Mouse (Mus musculus) layer of hippocampus, adult 2 months (tissue): Measurements from ENCODE around the gene Asb13. TPM values are rescaled to one million over a fixed set of nuclear protein-coding genes. Genes with fewer than 3 reads are reported as not detected.

Experiments
- DNase-seq, 2 experiments: peaks; one replicate each; pipeline ENCODE4 v3.0.0; 2022; ENCODE audit warnings: low spot score in 2 of 2
- H3K27ac ChIP-seq: fragments of 200-600 bp; 2 replicates; pipeline ENCODE4 v1.8.1; 2022
- H3K4me3 ChIP-seq: fragments of 200-600 bp; 2 replicates; pipeline ENCODE4 v1.8.1; 2022; ENCODE audit warnings: mild to moderate bottlenecking
- CTCF ChIP-seq: fragments of 200-600 bp; conservative IDR thresholded peaks from 2 replicates; pipeline ENCODE4 v1.8.1; 2022; ENCODE audit warnings: antibody characterized with exemption, mild to moderate bottlenecking, moderate library complexity
- total RNA-seq, 2 experiments: library from RNA; stranded (reverse); gene quantifications; 2 replicates each; pipeline ENCODE4 v1.2.3; 2021

The Asb13 gene
- total RNA-seq, 2 experiments from 2014 or later: 31.8 to 35.1 TPM

GRCm38 (mm10) chr13:3670039-3670438 is 36.2 kb downstream of the Asb13 start:
- no peak overlapping the region for H3K4me3 ChIP-seq
- H3K27ac ChIP-seq: no peak overlapping the region
- DNase-seq: no peak
- TF ChIP-seq CTCF: no peak

GRCm38 (mm10) chr13:3673151-3673550 is 39.3 kb downstream of the Asb13 start:
- TF ChIP-seq CTCF: no peak
- Histone ChIP-seq H3K27ac (no peak overlapping the region), H3K4me3 (no peak overlapping the region)
- no peak for DNase-seq

- H3K27ac ChIP-seq: no peak overlapping the region
- no peak overlapping the region for H3K4me3 ChIP-seq
- TF ChIP-seq CTCF: no peak
- DNase-seq: no peak
These were observed 39.8 kb downstream of the Asb13 start for GRCm38 (mm10) chr13:3673622-3674021.

- Histone ChIP-seq H3K27ac (no peak overlapping the region), H3K4me3 (no peak overlapping the region)
- TF ChIP-seq CTCF: no peak
- no peak for DNase-seq
These were observed 42.0 kb downstream of the Asb13 start for GRCm38 (mm10) chr13:3675855-3676254.

- Histone ChIP-seq H3K4me3 (no peak overlapping the region), H3K27ac (no peak overlapping the region)
- TF ChIP-seq CTCF: no peak
- DNase-seq: no peak
These were observed 45.3 kb downstream of the Asb13 start for GRCm38 (mm10) chr13:3679098-3679497.

- DNase-seq: peak in 1 of 2 experiments; percentile 37
- TF ChIP-seq CTCF: no peak
- no peak overlapping the region; the same call in 1 of the 2 replicates for H3K27ac ChIP-seq
These were observed 52.5 kb downstream of the Asb13 start for GRCm38 (mm10) chr13:3686306-3686705.

GRCm38 (mm10) chr13:3694599-3695343 is 60.9 kb downstream of the Asb13 start:
- DNase-seq: no peak
- TF ChIP-seq CTCF: no peak
- Histone ChIP-seq H3K4me3 (no peak overlapping the region), H3K27ac (no peak overlapping the region)

More at GRCm38 (mm10) chr13:3686306-3686705, 52.5 kb downstream of the Asb13 start:
- H3K4me3 ChIP-seq: no peak overlapping the region

- H3K27ac ChIP-seq: no peak overlapping the region; the same call in 1 of the 2 replicates
- TF ChIP-seq CTCF: no peak
- DNase-seq: no peak
- no peak overlapping the region for H3K4me3 ChIP-seq
These were observed 63.3 kb downstream of the Asb13 start for GRCm38 (mm10) chr13:3696977-3697735.

- Histone ChIP-seq H3K27ac (no peak overlapping the region), H3K4me3 (no peak overlapping the region)
- no peak for TF ChIP-seq CTCF
- no peak for DNase-seq
These were observed 66.9 kb downstream of the Asb13 start for GRCm38 (mm10) chr13:3700752-3701151.

Other genes with a start within 250 kb of the Asb13 start
- gene Gdi2, start 96.0 kb upstream of the Asb13 start, total RNA-seq: 100 to 1,000 TPM; 277 to 290 TPM
- gene Fam208b, start 22.9 kb upstream of the Asb13 start, total RNA-seq: 10 to 100 TPM; 26.0 to 27.9 TPM
- not detected for gene Calml3, start 170.3 kb downstream of the Asb13 start, total RNA-seq
- gene Calm4, start 203.7 kb downstream of the Asb13 start, total RNA-seq: not detected
- gene Calm5, start 220.1 kb downstream of the Asb13 start, total RNA-seq: not detected